ENCODE assay signal across 16 mouse cellular contexts in genomic region chr10:43330691-43331090, GRCm38 (mm10).
A peak's percentile ranks its signal among the peaks of the same experiment; 100 is the strongest.
DNase-seq lines count a peak whose midpoint lies in the region; ATAC-seq lines count a peak whose summit lies in the region.
"Had no signal": no experiment of that assay in that cellular context is flagged by ENCODE, and none has a peak within 500 bp of the region (broad histone marks: within the 10 kb centered on the region; RNA-seq: fewer than 3 reads in every experiment).

No protein-coding gene starts in this region.

- no peaks in the 10 kb centered on the region for H3K27me3 ChIP-seq in megakaryocyte, embryonic 14.5 days (replicated peaks)
- H3K27me3 ChIP-seq: embryonic facial prominence, embryonic 12.5 days; liver, embryonic 13.5 days had no signal

- H3K4me1 ChIP-seq in megakaryocyte, embryonic 14.5 days, result peaks cover 39% of the 10 kb centered on the region

- no peak for ATAC-seq in megakaryocyte, adult 5-6 weeks (ENCODE audit: poor library complexity, severe bottlenecking)

- peak; percentile 34 for DNase-seq in T-cell, adult 2 months (ENCODE audit: low spot score)
- DNase-seq in induced T-regulatory cell, adult 2 months (ENCODE audit: low read depth), result peak; percentile 27
- DNase-seq in thymus, postnatal 25 days, result peak; percentile 27
- no peak for DNase-seq in ovary, postnatal 36 days (ENCODE audit: low spot score)
- no peak for DNase-seq in right cerebral cortex, postnatal 10 days (ENCODE audit: low spot score in 2 of 2)
- DNase-seq: gastrocnemius, postnatal 36 days; heart, postnatal 36 days; kidney, adult 2 months; layer of hippocampus, postnatal 36 days; liver, embryonic 13.5 days; lung, postnatal 14 days; right cerebral cortex, postnatal 14 days had no signal

- H3K9me3 ChIP-seq in megakaryocyte, embryonic 14.5 days, result peaks cover 6% of the 10 kb centered on the region; the same call in 1 of the 2 replicates
- H3K9me3 ChIP-seq: embryonic facial prominence, embryonic 12.5 days; limb, embryonic 10.5 days; liver, embryonic 13.5 days had no signal

- H3K4me3 ChIP-seq in megakaryocyte, embryonic 14.5 days (replicated peaks), result peak overlapping the region; percentile 75
- H3K4me3 ChIP-seq: embryonic facial prominence, embryonic 12.5 days; limb, embryonic 10.5 days; liver, embryonic 13.5 days had no signal

- peaks cover 7% of the 10 kb centered on the region for H3K36me3 ChIP-seq in megakaryocyte, embryonic 14.5 days (replicated peaks; ENCODE audit: low read length)
- H3K36me3 ChIP-seq: embryonic facial prominence, embryonic 12.5 days; limb, embryonic 10.5 days; liver, embryonic 13.5 days had no signal

Comparison
In these comparisons a context has a peak if more than half of its experiments do, and no peak if none do; other contexts are left out.
1. DNase-seq: peak in T-cell, adult 2 months (single experiment), induced T-regulatory cell, adult 2 months (single experiment) and thymus, postnatal 25 days (single experiment); none in ovary, postnatal 36 days (single experiment) and right cerebral cortex, postnatal 10 days (0 of 2).